Mouse (Mus musculus) liver, embryonic 11.5 days (tissue): ENCODE measurements at regions not wholly inside any gene's neighbourhood (a gene's known extent, or its start where the extent isn't known, plus 50 kb on each side); places are given as distances from the start of the nearest gene placed in this dataset.

Experiments
- ATAC-seq: fragments of 200-750 bp; cut with Nextera tagmentation; replicated peaks from 2 replicates; pipeline ENCODE4 v1.8.0; 2017; ENCODE audit warnings: moderate number of reproducible peaks, mild to moderate bottlenecking, moderate TSS enrichment, moderate library complexity; ENCODE audit not compliant: low FRiP score
- DNase-seq: peaks from one replicate; pipeline ENCODE4 v3.0.0-alpha.2; 2017; ENCODE audit warnings: low spot score
- H3K27ac ChIP-seq: fragments of 300-500 bp; sonication (generic); 2 replicates; pipeline ENCODE4 v1.5.1; 2014; ENCODE audit warnings: mild to moderate bottlenecking, low read depth, low read length, control low read depth
- H3K27me3 ChIP-seq: fragments of 300-500 bp; sonication (generic); replicated peaks from 2 replicates; pipeline ENCODE4 v1.6.1; 2014; ENCODE audit warnings: low read length, mixed read lengths; ENCODE audit not compliant: control insufficient read depth, insufficient read depth
- H3K36me3 ChIP-seq: fragments of 300-500 bp; sonication (generic); 2 replicates; pipeline ENCODE4 v1.6.1; 2014; ENCODE audit warnings: mild to moderate bottlenecking, low read length, moderate library complexity, mixed read lengths; ENCODE audit not compliant: control insufficient read depth, insufficient read depth
- H3K4me1 ChIP-seq: fragments of 300-500 bp; sonication (generic); replicated peaks from 2 replicates; pipeline ENCODE4 v1.6.1; 2014; ENCODE audit warnings: low read length, mixed read lengths; ENCODE audit not compliant: control insufficient read depth, insufficient read depth
- H3K4me2 ChIP-seq: fragments of 300-500 bp; sonication (generic); 2 replicates; pipeline ENCODE4 v1.6.1; 2014; ENCODE audit warnings: mild to moderate bottlenecking, control low read depth, moderate library complexity
- H3K4me3 ChIP-seq: fragments of 300-500 bp; sonication (generic); 2 replicates; pipeline ENCODE4 v1.5.1; 2014; ENCODE audit warnings: low read depth, low read length, control low read depth
- H3K9ac ChIP-seq: fragments of 300-500 bp; sonication (generic); 2 replicates; pipeline ENCODE4 v1.6.1; 2014; ENCODE audit warnings: low read depth, low read length, control low read depth
- H3K9me3 ChIP-seq: fragments of 300-500 bp; sonication (generic); 2 replicates; pipeline ENCODE4 v1.6.1; 2016; ENCODE audit warnings: low read length, inconsistent platforms, mixed read lengths; ENCODE audit not compliant: control insufficient read depth
- WGBS: fragments of 180-500 bp; shearing (Covaris S2); extraction: QIAGEN DNeasy Blood & Tissue Kit; methylation state at CpG from one replicate; pipeline ENCODE4 v1.1.7; 2014; 5-methylcytosine and 5-hydroxymethylcytosine counted together

DNA sequence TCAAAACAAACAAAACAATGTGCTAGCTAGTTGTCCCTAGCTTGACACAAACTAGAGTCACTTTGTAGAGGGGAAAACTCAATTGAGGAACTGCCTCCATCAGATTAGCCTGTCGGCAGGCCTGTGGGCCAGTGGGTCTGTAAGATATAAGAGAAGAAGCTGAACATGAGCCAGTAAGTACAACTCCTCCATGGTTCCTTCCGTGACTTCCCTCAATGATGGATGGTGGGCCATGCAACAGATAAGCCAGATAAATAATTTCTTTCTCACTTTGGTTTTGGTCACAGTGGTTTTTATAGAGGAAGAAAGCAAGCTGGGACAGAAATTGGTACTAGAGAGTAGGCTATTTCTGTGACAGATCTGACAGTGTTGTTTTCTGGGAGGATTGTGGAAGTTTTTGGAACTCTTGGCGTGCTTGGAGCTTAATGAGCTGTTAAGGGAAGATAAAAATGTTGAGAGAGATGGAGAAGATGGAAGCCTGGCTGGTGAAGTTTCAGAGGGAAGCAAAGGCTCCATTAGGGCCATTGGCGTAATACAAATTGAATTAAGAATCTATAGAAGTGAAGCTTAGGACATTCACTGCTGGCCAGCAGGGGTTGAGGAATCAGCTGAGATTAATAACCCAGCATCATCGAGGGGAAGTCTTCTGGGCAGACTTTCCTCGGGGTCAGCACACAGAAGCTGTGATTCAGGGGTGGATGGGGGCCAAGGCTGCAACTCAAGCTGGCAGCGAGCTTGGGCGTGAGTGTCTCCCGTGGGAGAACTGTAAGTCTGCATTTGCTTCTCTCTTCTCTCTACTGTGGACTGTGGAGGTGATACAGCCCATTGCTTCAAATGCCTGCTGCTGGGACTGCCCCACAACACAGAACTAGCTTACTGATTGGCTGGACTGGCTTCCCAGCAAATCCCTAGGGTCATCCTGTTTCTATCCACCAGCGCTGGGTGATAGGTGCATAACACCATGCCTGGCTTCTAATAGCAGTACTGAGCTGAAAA lies 105.2 kb upstream of the Ptch1 start:
- DNase-seq (no peak), ATAC-seq (no peak)
- Histone ChIP-seq H3K36me3 (no peaks in the 10 kb centered on the region), H3K27ac (no peak overlapping the region), H3K4me2 (no peak overlapping the region), H3K4me1 (no peaks in the 10 kb centered on the region), H3K9me3 (no peaks in the 10 kb centered on the region), H3K27me3 (no peaks in the 10 kb centered on the region), H3K4me3 (no peak overlapping the region), H3K9ac (no peak overlapping the region)
- WGBS = 69% methylated on average over 10 of the region's 10 CpGs

DNA sequence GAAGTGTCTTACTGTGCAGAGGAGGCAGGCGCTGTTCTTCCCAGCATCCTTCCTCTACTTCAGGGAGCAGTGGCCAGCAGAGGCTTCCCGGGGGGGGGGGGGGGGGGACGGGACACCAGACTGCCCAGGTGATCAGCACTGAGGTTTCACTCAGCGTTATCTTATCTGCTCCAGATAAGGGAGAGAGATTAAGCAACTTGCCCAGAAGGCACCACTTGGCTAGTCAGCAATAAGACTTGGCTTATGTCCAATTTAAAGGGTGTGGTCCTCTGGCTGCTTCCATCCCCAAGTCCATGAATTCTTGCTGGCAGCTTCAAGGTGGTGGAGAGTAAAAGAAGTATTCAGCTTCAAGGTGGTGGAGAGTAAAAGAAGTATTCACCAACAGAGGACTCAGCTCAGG lies 108.9 kb upstream of the Ptch1 start:
- H3K36me3 ChIP-seq = no peaks in the 10 kb centered on the region
- no peaks in the 10 kb centered on the region for H3K27me3 ChIP-seq
- ATAC-seq (no peak), DNase-seq (no peak)
- H3K4me3 ChIP-seq = no peak overlapping the region
- no peak overlapping the region for H3K4me2 ChIP-seq
- 28% methylated on average over 3 of the region's 4 CpGs for WGBS
- H3K9ac ChIP-seq = no peak overlapping the region
- no peaks in the 10 kb centered on the region for H3K9me3 ChIP-seq
- no peak overlapping the region for H3K27ac ChIP-seq
- no peaks in the 10 kb centered on the region for H3K4me1 ChIP-seq

DNA sequence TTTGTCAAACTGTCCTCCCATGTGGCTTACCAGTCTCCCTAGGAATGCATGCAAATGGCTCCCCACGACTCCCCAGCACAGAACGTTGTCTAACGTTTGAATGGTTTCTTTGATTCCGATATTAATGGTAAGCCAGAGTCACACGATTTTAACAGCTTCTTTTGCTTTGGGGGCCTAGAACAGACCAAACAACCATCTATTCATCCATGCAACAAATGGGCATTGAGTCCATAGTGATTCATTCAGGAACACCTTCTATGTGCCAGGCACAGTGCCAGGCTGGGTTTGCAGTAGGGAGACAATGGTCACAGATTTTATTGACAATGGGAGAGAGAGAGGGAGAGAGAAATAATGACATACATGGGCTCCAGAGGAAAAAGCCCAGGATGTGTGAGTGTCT lies 118.6 kb upstream of the Ptch1 start:
- no peak overlapping the region for H3K9ac ChIP-seq
- H3K9me3 ChIP-seq = no peaks in the 10 kb centered on the region
- no peak overlapping the region for H3K4me3 ChIP-seq
- 79% methylated on average over 5 of the region's 5 CpGs for WGBS
- no peaks in the 10 kb centered on the region for H3K27me3 ChIP-seq
- no peak overlapping the region for H3K27ac ChIP-seq
- H3K4me1 ChIP-seq = no peaks in the 10 kb centered on the region
- ATAC-seq (no peak), DNase-seq (no peak)
- H3K36me3 ChIP-seq = no peaks in the 10 kb centered on the region
- H3K4me2 ChIP-seq = no peak overlapping the region

DNA sequence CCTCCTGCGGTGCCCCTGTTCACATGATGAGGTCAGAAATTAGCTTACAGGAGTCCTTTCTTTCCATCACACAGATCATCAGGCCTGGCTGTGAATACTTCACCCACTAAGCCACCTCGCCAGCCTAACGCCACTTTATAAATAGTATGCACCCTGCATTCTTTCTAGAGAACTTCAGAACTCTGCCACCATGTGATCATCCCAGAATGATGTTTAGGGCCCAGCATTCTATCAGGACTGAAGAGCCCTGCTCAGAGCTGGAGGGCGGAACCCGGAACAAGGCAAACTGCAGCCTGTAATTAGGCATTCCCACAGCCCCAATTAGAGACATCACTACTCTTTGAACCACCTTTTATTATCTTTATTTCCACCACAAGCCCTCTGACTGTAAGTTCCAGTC lies 120.2 kb upstream of the Ptch1 start:
- DNase-seq = no peak
- no peaks in the 10 kb centered on the region for H3K27me3 ChIP-seq
- H3K9ac ChIP-seq = no peak overlapping the region
- ATAC-seq = no peak
- H3K4me3 ChIP-seq = no peak overlapping the region
- no peak overlapping the region for H3K27ac ChIP-seq
- WGBS = 83% methylated on average over 5 of the region's 5 CpGs
- no peaks in the 10 kb centered on the region for H3K4me1 ChIP-seq
- no peaks in the 10 kb centered on the region for H3K36me3 ChIP-seq
- H3K4me2 ChIP-seq = no peak overlapping the region
- H3K9me3 ChIP-seq = no peaks in the 10 kb centered on the region

DNA sequence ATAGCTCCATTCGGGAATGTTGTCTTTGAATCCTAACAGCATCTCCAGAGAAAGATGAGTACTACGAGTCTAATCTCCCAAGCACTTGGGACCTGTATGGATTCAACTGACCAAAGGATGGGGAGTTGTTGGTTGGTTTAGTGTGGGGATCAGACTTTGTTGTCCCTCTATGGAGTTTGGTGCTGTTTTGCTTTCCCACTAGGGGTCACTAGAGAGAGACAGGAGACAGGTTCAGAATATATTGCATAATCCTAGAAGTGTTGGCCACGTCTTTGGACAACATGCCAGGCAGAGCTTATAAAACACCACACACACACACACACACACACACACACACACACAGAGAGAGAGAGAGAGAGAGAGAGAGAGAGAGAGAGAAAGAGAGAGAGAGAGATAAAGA lies 118.6 kb upstream of the Ercc6l2 start:
- ATAC-seq = no peak
- no peak for DNase-seq
- WGBS = 45% methylated on average over 3 of the region's 3 CpGs
- H3K4me3 ChIP-seq = no peak overlapping the region
- H3K9ac ChIP-seq = no peak overlapping the region
- H3K27me3 ChIP-seq = no peaks in the 10 kb centered on the region
- no peak overlapping the region for H3K27ac ChIP-seq
- no peaks in the 10 kb centered on the region; the same call in 1 of the 2 replicates for H3K4me1 ChIP-seq
- H3K4me2 ChIP-seq = no peak overlapping the region
- H3K36me3 ChIP-seq = no peaks in the 10 kb centered on the region
- no peaks in the 10 kb centered on the region for H3K9me3 ChIP-seq

DNA sequence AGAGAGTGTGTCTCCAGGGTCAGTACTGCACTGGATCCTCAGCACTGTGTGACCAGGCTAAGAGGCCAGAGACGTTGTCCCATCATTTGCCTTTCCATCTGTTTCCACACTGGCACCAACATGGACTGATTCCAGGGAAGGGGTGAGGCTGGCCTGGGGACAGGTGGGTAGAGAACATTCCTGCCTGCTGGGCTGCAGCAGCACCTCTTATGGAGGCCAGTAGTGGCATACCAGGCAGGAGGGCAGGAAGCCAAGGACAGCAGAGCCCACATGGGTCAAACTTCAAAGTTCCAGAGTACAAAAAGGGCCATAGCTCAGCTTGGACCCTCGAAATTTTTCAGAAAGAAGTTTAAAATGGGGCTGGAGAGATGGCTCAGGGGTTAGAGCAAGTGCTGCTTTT lies 115.4 kb upstream of the Ercc6l2 start:
- ATAC-seq (no peak), DNase-seq (no peak)
- no peaks in the 10 kb centered on the region for H3K36me3 ChIP-seq
- H3K27ac ChIP-seq = no peak overlapping the region
- no peak overlapping the region for H3K4me2 ChIP-seq
- no peak overlapping the region for H3K9ac ChIP-seq
- no peaks in the 10 kb centered on the region; the same call in 1 of the 2 replicates for H3K4me1 ChIP-seq
- H3K27me3 ChIP-seq = no peaks in the 10 kb centered on the region
- no peak overlapping the region for H3K4me3 ChIP-seq
- no peaks in the 10 kb centered on the region for H3K9me3 ChIP-seq
- 65% methylated on average over 2 of the region's 2 CpGs for WGBS

GRCm38 (mm10) chr13:63700747-63701146 lies 114.3 kb upstream of the Ercc6l2 start:
- no peaks in the 10 kb centered on the region for H3K36me3 ChIP-seq
- ATAC-seq = peak; percentile 47; the same call in 1 of the 2 replicates
- no peaks in the 10 kb centered on the region for H3K27me3 ChIP-seq
- no peaks in the 10 kb centered on the region for H3K9me3 ChIP-seq
- no peak overlapping the region for H3K27ac ChIP-seq
- no peak overlapping the region for H3K4me2 ChIP-seq
- H3K4me3 ChIP-seq = no peak overlapping the region
- WGBS = 31% methylated on average over 3 of the region's 3 CpGs
- H3K4me1 ChIP-seq = no peaks in the 10 kb centered on the region; the same call in 1 of the 2 replicates
- H3K9ac ChIP-seq = no peak overlapping the region
- no peak for DNase-seq

DNA sequence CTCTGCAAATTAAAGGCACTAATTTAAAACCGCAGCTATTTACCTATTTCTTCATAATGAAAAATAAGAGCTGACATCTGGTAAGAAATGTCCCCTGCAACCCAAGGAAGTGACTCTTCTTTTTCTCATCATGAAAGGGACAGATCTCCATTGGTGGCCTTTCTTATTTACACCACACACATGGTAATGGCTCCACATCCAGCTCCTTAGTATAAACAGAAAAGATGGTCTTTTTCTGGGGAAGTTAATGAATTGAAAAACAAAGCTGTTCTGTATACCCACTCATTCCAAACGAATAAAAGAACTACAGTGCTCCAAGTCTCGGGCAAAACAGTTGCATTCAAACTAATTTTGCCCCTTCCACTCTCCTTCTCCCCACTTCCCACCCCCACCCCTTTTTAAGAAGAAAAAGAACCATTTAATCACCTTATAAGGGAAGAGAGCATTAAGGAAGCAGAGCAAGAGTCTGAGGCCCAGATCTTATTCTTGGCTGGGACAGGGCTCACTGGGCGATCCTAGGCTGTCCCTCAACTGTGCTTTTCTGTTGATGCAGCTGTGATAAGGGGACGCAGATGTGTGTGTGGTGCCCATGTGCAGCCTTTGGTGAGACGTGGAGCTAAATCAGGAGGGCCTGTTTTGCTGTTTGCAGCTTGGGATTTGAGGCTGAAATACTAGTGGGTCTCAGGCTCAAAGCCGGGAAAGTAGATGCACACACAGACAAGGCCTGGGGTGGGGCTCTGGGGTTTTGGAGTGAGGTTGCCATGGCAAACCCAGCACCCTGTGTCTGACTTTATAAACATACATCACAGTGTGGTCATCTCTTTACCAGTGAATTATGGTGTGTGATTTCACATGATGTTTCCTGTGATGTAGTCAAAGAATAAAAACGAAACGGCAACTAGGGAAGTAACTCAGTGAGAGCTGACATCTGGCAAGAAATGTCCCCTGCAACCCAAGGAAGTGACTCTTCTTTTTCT lies 113.6 kb upstream of the Ercc6l2 start:
- Histone ChIP-seq H3K9me3 (no peaks in the 10 kb centered on the region), H3K27ac (peak overlapping the region; percentile 13; the same call in 1 of the 2 replicates), H3K9ac (no peak overlapping the region), H3K27me3 (no peaks in the 10 kb centered on the region), H3K36me3 (no peaks in the 10 kb centered on the region), H3K4me1 (no peaks in the 10 kb centered on the region; the same call in 1 of the 2 replicates), H3K4me2 (no peak overlapping the region), H3K4me3 (no peak overlapping the region)
- 46% methylated on average over 9 of the region's 9 CpGs for WGBS
- DNase-seq = no peak
- ATAC-seq = no peak
